Mouse (Mus musculus) urinary bladder, adult 18-20 months (tissue): ENCODE measurements around the gene Cacng3.

Source experiments
- DNase-seq, 2 experiments: peaks; one replicate each; pipeline ENCODE4 v3.0.0; 2022; ENCODE audit warnings: low spot score in 2 of 2, mixed read lengths in 2 of 2

Gene Cacng3

GRCm38 (mm10) chr7:122670442-122670872, at the start of gene Cacng3:
Gene Cacng3, plus strand, starts transcription at chr7:122670492.
- DNase-seq = no peak

DNA sequence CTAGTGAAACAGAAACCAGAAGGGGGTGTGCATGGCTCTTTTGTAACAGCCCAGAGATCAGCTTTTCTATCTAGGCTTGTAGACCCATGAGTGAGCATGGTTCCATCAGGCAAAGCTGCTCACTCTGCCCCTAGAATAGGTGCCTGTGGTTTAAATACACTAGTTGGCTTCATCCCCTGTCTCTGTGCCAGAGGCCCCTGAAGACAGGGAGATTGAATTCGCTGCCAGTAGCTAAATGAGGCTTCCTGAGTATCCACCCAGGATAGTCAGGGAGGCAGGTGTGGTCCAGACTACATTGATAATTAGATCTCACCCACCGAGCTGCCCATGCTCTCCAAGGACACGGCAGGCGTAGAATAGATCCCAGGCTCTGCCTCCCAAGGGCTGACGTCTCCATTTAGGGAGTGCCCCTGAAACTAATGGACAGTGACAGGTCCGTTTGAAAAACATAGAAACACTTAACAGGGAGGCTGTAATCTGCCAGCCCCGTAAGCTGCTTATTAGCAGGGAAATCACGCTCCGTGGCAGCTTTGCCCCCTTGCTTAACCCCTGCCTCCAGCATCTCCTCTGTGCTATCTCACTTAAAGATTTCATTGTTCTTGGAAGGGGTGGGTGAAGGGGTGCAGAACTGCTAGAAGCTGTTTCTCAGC, 48.0 kb upstream of the Cacng3 start:
- DNase-seq = no peak

- no peak for DNase-seq
Measured at GRCm38 (mm10) chr7:122623753-122624152, 46.5 kb upstream of the Cacng3 start.

DNA sequence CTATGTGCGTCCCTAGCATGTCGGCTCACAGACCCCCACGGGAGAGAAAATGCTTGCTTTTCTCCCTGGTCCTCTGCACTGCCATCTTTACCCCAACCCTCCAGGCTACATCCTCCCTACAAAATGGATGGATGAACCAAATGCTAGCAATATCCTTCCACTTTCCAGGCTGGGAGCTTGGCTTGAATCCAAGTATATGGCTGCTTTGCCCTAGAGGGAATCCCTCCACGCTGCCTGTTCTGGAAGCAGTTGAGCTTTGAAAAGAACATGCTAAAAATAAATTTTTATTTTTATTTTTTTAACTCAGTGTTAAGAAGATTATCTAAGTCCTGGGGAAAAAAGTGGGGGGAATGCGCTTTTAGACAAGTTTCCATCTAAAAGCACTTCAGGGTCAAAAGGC, 42.2 kb upstream of the Cacng3 start:
- DNase-seq = no peak

DNA sequence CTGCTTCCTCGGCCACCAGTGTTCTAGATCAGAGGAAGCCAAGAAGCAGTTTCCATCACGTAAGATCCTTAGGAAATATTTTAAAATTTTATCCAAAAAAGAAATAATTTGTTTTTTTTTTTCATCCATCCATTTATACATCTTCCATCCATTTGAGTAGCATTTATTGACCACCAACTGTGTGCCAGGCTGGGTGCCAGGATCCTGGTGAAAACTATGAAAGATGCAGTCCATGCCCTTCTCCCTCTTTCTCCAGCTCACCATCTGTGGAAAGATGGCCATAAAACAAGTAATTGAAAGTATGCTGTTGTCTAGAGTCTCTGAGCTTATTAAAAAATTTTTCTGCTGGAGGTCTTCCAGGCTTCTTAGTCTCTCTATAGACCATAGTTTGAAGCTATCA, 39.9 kb upstream of the Cacng3 start:
- no peak for DNase-seq

DNA sequence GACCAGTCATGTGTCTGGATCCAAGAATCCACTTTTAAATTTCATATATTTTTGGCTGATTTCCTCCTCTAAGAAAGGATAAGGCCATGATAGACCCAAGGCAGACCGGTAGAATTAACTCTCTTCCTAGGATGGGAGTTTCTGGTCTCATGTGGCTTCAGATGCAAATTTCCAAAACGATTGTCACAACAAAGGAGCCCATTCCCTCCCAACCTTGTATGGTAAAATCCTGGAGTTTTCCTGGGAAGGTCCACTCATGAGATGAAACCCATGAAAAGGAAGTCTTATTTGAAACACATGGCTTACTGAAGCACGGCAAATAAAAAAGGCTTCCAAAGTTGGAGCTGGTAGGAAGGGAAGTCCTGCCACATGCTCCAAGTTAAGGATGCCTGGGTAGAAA, 39.1 kb upstream of the Cacng3 start:
- no peak for DNase-seq

GRCm38 (mm10) chr7:122632946-122633345, 37.3 kb upstream of the Cacng3 start:
- DNase-seq = no peak

DNA sequence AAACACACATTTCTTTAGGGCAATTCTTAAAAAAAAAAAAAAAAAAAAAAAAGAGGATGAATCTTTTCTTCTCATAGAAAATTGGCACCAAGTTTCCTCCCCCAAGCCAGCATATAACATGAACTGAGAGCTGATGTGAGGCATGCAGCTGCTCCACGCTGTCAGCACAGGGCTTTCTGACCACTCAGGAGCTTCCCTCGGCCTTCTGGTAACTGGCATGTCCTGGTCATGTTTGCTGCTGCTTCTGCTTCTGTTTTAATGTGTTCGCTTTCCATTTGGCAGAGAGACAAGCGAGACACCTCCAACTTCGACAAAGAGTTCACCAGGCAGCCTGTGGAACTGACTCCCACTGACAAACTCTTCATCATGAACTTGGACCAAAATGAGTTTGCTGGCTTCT, 36.8 kb upstream of the Cacng3 start:
- no peak for DNase-seq

DNA sequence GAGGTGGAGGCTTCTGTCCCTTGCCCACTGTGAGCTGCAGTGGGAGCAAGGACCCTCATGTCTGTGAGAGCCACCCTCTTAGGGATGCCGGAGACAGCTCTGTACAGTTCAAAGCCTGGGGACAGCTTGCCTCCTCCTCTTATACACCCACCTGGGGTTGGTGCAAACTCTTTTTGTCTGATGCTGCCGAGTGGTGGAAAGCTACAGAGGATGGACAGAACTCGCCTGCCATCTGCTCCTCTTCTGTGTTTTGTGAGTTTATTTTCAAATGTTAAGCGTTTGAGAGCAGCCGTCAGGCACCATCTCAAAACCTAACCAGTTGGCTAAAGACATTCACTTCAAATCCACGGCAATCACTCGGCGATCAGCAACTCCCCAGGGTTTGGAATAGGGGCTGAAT, 26.6 kb upstream of the Cacng3 start:
- DNase-seq = no peak

DNA sequence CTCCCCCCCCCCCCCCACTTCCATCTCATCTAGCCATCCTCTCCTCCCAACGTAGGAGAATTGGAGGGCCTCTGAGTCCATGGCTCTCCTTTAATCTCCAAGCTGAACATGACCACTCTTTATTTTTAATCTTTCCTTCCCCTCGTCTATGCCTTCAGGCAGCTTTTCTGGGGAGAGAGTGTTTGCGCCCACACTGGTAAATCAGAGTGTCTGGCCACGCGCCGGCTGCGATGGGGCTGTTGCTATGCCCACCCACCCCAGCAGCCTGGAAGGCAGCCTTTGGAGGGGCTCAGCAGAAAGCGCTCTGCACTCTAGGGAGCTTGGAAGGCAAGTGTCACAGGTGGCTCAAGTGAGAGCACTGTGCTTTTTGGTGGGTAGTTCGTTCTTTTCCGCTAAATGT, 21.0 kb upstream of the Cacng3 start:
- no peak for DNase-seq

GRCm38 (mm10) chr7:122652523-122652922, 17.8 kb upstream of the Cacng3 start:
- no peak for DNase-seq

- no peak for DNase-seq
Measured at GRCm38 (mm10) chr7:122656671-122657070, 13.6 kb upstream of the Cacng3 start.

DNA sequence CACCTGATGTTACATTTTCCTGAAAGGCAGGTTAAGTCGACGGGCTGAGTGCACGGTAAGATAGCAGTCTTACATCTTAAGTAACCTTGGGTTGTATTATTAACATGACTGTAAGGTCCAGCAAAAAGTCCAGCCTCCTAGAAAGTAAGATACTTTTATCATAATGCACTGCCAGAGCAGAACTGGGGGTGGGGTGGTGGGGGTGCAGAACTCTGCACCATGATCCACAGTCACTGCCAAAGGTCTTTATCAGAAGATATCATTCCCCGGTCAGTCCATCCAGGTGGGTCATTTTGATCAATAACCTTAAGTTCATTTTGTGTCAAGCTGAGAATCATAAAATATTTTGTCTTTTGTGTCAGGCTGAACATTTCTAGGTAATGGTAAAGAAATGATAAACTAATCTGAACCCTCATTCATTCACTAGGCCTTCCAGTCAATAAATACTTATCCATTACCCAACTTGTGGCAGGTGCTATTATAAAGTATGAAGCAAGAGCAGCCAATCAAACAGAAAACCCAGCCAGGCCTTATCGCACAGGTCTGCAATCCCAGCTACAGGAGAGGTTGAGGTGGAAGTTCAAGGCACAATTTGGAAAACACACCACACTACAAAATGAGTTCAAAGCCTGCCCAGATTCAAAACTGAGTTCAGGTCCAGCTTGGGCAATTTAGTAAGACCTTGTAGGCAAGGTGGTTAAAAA, 12.7 kb upstream of the Cacng3 start:
- DNase-seq = no peak

DNA sequence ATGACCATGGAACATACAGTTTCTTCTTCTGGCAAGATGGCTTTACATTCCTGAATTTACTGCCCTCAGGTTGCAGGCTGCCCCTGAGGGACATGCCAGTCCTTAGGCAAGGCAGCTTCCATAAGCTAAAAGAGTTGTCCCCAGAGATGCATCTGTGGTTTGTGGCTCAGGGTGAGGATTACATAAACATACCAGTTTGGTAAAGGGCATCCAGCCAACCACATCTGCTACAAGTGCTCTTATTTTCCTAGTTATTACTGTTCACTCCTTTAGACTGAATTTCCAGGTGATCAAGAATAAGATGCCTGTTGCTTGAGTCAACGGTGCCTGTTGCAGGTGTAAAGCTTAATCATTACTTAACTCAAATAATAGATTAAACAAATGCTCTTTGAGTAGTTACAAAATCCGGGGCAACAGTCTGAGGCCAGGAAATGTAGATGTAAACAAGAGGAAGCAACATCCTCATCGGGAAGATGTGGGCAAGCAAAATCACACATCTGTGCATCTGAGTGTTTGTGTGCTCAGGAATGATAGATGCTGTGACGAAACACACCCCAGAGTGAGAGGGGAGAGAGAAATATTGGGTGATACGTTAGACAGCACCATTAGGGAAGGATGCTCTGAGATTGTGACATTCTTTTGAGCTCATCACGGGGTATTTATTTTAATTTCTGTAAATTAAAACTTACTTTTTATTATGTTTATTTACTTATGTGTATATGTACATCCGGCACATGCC, 4.8 kb upstream of the Cacng3 start:
- no peak for DNase-seq

GRCm38 (mm10) chr7:122667903-122668302, 2.4 kb upstream of the Cacng3 start:
- DNase-seq = no peak

DNA sequence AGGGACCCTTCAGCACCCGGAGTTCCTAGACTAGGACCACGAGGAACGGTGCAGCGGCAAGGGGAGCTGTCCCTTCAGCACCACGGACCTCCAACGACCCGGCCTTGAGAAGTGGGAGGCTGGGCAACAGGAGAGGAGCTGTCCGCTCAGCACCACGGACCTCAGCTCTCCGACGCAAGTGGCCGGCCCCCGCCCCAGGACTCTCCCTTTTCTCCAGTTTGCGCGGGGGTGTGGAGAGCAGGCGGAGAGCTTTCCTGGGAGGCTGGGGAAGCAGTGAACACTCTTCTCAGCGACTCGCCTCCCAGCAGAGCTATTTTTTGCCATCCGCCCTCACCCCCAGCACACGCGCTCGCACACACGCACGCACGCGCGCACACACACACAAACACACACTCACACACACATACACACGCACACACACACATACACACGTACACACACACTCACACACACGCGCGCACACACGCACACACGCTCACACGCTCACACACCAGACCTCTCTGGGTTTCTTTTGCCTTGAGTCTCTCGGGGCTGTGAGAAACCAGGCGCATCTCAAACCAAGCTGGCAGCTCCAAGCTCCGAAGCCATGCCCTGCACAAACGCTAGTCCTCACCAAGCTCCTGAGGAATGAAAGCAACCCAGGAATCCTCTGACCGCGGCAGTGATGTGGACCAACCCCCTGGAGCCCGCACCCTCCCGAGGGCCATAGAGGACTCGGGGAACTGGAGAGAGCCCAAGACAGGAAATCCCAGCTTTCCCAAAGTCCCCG, 765 bp downstream of the Cacng3 start:
- DNase-seq = peak; percentile 68 to 69

GRCm38 (mm10) chr7:122672981-122673380, 2.7 kb downstream of the Cacng3 start:
- no peak for DNase-seq

GRCm38 (mm10) chr7:122675207-122675606, 4.9 kb downstream of the Cacng3 start:
- no peak for DNase-seq

- no peak for DNase-seq
Measured at GRCm38 (mm10) chr7:122701751-122702150, 31.5 kb downstream of the Cacng3 start.

DNA sequence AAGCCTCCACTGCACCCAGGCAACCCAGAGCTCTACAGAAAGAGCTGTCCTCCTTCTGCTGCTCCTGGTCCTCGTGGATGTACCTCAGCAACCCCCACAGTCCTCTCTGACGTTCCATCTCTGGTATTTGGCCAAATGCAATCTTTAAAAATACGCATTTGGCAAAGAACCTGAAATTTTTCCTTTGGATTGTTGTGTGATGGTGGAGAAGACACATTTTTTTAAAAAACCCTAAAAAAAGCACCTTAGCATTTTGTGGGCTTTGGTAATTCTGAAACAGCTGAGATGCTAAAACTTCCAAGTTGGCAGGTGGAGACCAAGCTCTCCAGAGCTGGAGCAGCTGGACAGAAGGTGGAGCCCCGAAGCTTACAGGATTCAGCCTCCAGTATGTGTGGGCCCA, 32.2 kb downstream of the Cacng3 start:
- no peak for DNase-seq

- DNase-seq = no peak
Measured at GRCm38 (mm10) chr7:122706736-122707135, 36.4 kb downstream of the Cacng3 start.

DNA sequence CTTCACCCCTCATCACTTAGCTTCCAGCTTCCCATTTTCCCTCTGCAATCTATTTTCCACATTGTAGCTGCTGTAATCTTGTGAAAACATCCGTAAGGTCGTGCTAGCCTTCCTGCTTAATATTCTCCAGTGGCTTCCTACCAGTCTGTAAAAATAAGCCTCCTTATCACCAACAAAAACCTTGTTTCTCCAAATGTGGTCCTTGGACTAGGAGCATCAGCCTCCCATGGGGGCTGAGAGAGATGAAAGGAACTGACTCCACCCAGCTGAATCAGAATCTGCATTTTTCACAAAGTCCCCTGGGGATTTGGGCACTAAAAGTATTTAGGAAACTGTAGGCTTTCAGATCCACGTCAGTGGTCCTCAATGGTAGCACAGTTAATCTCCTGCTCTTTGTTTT, 46.0 kb downstream of the Cacng3 start:
- no peak for DNase-seq
